Mouse (Mus musculus): ENCODE results near the gene Cdh12. TPM values are rescaled to one million over a fixed set of nuclear protein-coding genes. Genes with fewer than 3 reads are reported as not detected.
"Not testable (repeated sequence)": the region's sequence is repeated elsewhere in the genome, so short reads cannot be mapped to it uniquely, and the experiment has no call there.

Cdh12 gene
- polyA plus RNA-seq, 1 experiment from 2014 or later: 0.31 TPM

DNA sequence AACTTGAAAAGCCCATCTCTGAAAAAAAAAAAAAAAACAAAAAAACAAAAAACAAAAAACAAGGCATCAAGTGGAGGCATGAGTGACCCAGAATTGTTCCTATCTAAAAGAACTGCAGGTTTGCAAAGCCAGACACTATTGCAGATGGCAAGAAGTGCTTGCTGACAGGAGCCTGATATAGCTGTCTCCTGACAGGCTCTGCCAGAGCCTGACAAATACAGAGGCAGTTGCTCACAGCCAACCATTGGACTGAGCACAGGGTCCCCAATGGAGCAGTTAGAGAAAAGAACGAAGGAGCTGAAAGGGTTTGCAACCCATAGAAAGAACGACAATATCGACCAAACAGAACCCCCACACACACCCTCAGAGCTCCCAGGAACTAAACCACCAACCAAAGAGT lies 156.7 kb downstream of the Cdh12 start:
- not testable (repeated sequence) for H3K9me3 ChIP-seq; H3K27me3 ChIP-seq; H3K4me1 ChIP-seq (replicated peaks); H3K4me3 ChIP-seq (replicated peaks); ATAC-seq (ENCODE audit: insufficient number of reproducible peaks, insufficient read depth, low FRiP score, low TSS enrichment, low read depth); H3K4me2 ChIP-seq; H3K9ac ChIP-seq (replicated peaks); H3K36me3 ChIP-seq; H3K27ac ChIP-seq
- 75% methylated on average over 3 of the region's 3 CpGs for WGBS

DNA sequence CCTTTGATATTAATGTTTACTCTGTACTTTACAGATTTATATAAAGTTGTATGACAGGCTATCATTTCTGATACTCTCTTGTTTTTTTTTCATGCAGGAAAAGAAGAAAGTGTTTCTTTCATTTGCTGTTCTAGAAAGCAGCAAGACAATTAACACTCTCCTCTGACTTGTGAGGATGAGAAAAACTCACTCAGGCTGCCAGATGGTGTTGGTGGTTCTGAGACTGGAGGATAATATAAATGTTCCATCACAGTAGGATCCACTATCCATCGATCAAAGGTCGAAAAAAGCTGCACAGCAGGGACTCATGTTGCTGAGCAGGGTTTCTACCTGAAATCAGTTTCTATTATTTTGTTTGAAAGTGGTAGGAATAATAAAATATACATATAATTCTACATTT lies 185.5 kb downstream of the Cdh12 start:
- no peaks in the 10 kb centered on the region for H3K4me1 ChIP-seq (replicated peaks)
- ATAC-seq (ENCODE audit: insufficient number of reproducible peaks, insufficient read depth, low FRiP score, low TSS enrichment, low read depth): no peak
- no peaks in the 10 kb centered on the region for H3K9me3 ChIP-seq
- no peaks in the 10 kb centered on the region for H3K27me3 ChIP-seq
- 67% methylated on average over 2 of the region's 2 CpGs for WGBS
- no peak overlapping the region for H3K27ac ChIP-seq
- H3K9ac ChIP-seq (replicated peaks): no peak overlapping the region
- no peak overlapping the region for H3K4me3 ChIP-seq (replicated peaks)
- H3K36me3 ChIP-seq: no peaks in the 10 kb centered on the region
- H3K4me2 ChIP-seq: no peak overlapping the region

GRCm38 (mm10) chr15:20639155-20639554 lies 190.1 kb downstream of the Cdh12 start:
- Histone ChIP-seq H3K27me3 (no peaks in the 10 kb centered on the region), H3K9ac (replicated peaks) (no peak overlapping the region), H3K36me3 (no peaks in the 10 kb centered on the region), H3K27ac (no peak overlapping the region), H3K4me3 (replicated peaks) (no peak overlapping the region), H3K4me1 (replicated peaks) (no peaks in the 10 kb centered on the region), H3K4me2 (no peak overlapping the region), H3K9me3 (no peaks in the 10 kb centered on the region)
- 68% methylated on average over 2 of the region's 2 CpGs for WGBS
- no peak for ATAC-seq (ENCODE audit: insufficient number of reproducible peaks, insufficient read depth, low FRiP score, low TSS enrichment, low read depth)

- no peaks in the 10 kb centered on the region for H3K36me3 ChIP-seq
- no peak overlapping the region for H3K27ac ChIP-seq
- no peak overlapping the region for H3K4me3 ChIP-seq (replicated peaks)
- no peak for ATAC-seq (ENCODE audit: insufficient number of reproducible peaks, insufficient read depth, low FRiP score, low TSS enrichment, low read depth)
- H3K9me3 ChIP-seq: no peaks in the 10 kb centered on the region
- no peak overlapping the region for H3K4me2 ChIP-seq
- no peaks in the 10 kb centered on the region for H3K4me1 ChIP-seq (replicated peaks)
- H3K27me3 ChIP-seq: no peaks in the 10 kb centered on the region
- 91% methylated on average over 3 of the region's 3 CpGs for WGBS
- H3K9ac ChIP-seq (replicated peaks): no peak overlapping the region
These were observed 193.9 kb downstream of the Cdh12 start for GRCm38 (mm10) chr15:20642905-20643414.

DNA sequence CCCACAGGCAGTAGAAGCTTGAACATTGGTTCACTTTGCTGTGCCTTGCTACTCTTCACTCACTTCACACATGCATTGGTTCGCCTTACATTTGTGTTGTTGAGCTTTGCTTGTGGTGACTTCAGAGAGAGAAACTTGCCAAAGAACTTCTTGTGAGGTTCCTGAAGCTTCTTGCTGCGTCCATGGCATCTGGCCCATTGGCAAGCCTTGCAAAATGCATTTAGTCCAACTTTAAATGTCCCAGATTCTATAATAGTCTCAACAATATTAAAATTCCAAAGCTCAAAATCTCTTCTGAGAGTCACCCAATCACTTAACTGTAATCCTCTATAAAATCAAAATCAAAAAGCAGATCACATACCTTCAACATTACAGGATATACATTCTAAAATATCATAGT lies 211.2 kb downstream of the Cdh12 start:
- no peaks in the 10 kb centered on the region for H3K4me1 ChIP-seq (replicated peaks)
- no peaks in the 10 kb centered on the region for H3K27me3 ChIP-seq
- no peak overlapping the region for H3K4me2 ChIP-seq
- no peak for ATAC-seq (ENCODE audit: insufficient number of reproducible peaks, insufficient read depth, low FRiP score, low TSS enrichment, low read depth)
- WGBS: 79% methylated on average over 2 of the region's 2 CpGs
- H3K9me3 ChIP-seq: no peaks in the 10 kb centered on the region
- no peak overlapping the region for H3K27ac ChIP-seq
- H3K9ac ChIP-seq (replicated peaks): no peak overlapping the region
- H3K36me3 ChIP-seq: no peaks in the 10 kb centered on the region
- H3K4me3 ChIP-seq (replicated peaks): no peak overlapping the region

GRCm38 (mm10) chr15:20666650-20667049 lies 217.6 kb downstream of the Cdh12 start, which contains the start of gene Acot10:
Acot10 (minus strand) TSS chr15:20666750.
- WGBS: 91% methylated on average over 10 of the region's 10 CpGs
- no peak within 1 kb of the TSS for H3K27ac ChIP-seq
- no peaks in the 10 kb centered on the region for H3K27me3 ChIP-seq
- H3K9ac ChIP-seq (replicated peaks): no peak within 1 kb of the TSS
- H3K4me3 ChIP-seq (replicated peaks): no peak within 1 kb of the TSS
- no peak within 1 kb of the TSS for H3K4me2 ChIP-seq
- ATAC-seq (ENCODE audit: insufficient number of reproducible peaks, insufficient read depth, low FRiP score, low TSS enrichment, low read depth): no peak
- no peaks in the 10 kb centered on the region for H3K9me3 ChIP-seq
- no peaks in the 10 kb centered on the region for H3K36me3 ChIP-seq
- no peaks in the 10 kb centered on the region for H3K4me1 ChIP-seq (replicated peaks)

DNA sequence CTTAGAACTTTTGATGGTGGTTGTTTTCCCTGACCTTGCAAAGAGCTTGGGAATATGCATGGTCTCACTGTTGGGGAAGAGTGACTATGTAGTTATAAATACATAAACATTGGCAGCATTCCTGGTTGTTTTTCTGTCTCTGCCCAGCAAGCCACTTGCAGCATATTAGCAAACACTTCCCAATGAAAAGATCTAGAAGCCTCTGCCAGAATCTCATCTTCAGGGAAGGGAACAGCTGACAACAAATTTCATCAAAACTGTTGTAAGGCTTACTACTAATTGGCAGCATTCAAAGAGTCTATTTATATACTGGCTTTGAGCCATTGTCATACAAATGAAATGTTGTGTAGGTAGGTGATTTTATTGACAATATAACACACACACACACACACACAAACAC lies 218.3 kb downstream of the Cdh12 start:
- no peak overlapping the region for H3K9ac ChIP-seq (replicated peaks)
- ATAC-seq (ENCODE audit: insufficient number of reproducible peaks, insufficient read depth, low FRiP score, low TSS enrichment, low read depth): no peak
- H3K4me3 ChIP-seq (replicated peaks): no peak overlapping the region
- no peaks in the 10 kb centered on the region for H3K36me3 ChIP-seq
- no peak overlapping the region for H3K27ac ChIP-seq
- no peaks in the 10 kb centered on the region for H3K27me3 ChIP-seq
- H3K9me3 ChIP-seq: no peaks in the 10 kb centered on the region
- H3K4me2 ChIP-seq: no peak overlapping the region
- no peaks in the 10 kb centered on the region for H3K4me1 ChIP-seq (replicated peaks)

DNA sequence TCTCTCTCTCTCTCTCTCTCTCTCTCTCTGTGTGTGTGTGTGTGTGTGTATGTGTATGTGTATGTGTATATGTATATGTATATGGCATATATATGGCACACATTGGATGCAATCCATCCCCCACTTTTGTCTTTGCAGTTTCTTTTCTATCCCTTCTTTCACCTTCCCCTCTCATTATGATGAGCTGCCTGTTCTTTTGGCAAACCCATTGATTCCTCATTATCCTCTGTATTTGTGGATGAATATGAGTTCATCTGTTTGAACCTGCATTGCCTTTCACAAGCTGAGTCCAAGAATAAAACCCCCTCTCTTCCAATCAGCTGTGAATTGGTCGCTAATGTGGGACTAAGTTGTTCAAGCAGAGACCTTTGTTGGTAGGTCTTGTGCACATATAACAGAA lies 218.9 kb downstream of the Cdh12 start:
- Histone ChIP-seq H3K4me2 (no peak overlapping the region), H3K9me3 (no peaks in the 10 kb centered on the region), H3K4me3 (replicated peaks) (no peak overlapping the region), H3K27me3 (no peaks in the 10 kb centered on the region), H3K27ac (no peak overlapping the region), H3K4me1 (replicated peaks) (no peaks in the 10 kb centered on the region), H3K9ac (replicated peaks) (no peak overlapping the region), H3K36me3 (no peaks in the 10 kb centered on the region)
- no peak for ATAC-seq (ENCODE audit: insufficient number of reproducible peaks, insufficient read depth, low FRiP score, low TSS enrichment, low read depth)
- 57% methylated on average over 1 of the region's 1 CpGs for WGBS

GRCm38 (mm10) chr15:20669507-20669906 lies 220.4 kb downstream of the Cdh12 start:
- not testable (repeated sequence) for H3K27me3 ChIP-seq; H3K9me3 ChIP-seq; H3K36me3 ChIP-seq; H3K9ac ChIP-seq (replicated peaks); ATAC-seq (ENCODE audit: insufficient number of reproducible peaks, insufficient read depth, low FRiP score, low TSS enrichment, low read depth); H3K4me1 ChIP-seq (replicated peaks); H3K27ac ChIP-seq; H3K4me2 ChIP-seq; H3K4me3 ChIP-seq (replicated peaks)
- WGBS: 60% methylated on average over 2 of the region's 2 CpGs

DNA sequence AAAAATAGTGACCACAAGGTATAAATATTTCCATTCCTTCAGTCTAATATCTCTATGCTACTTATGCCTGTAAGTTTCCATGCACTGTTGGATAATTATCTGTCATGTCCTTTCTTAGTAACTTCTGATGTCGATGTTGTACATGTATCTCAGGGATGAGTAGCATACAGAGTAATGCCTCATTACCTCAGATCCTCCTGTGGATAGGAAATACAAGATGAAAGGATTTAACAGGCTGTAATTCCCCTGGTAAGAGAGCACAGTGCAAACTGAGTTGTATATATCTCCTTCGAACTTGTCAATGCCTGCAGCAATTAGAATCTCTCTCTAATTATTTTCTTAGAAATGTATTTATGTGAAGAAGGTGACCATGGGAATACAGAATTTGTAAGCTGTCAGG lies 233.7 kb downstream of the Cdh12 start:
- Histone ChIP-seq H3K9me3 (no peaks in the 10 kb centered on the region), H3K36me3 (no peaks in the 10 kb centered on the region), H3K9ac (replicated peaks) (no peak overlapping the region), H3K4me3 (replicated peaks) (no peak overlapping the region), H3K27ac (no peak overlapping the region), H3K4me1 (replicated peaks) (no peaks in the 10 kb centered on the region), H3K4me2 (no peak overlapping the region), H3K27me3 (no peaks in the 10 kb centered on the region)
- WGBS: 78% methylated on average over 2 of the region's 2 CpGs
- no peak for ATAC-seq (ENCODE audit: insufficient number of reproducible peaks, insufficient read depth, low FRiP score, low TSS enrichment, low read depth)

DNA sequence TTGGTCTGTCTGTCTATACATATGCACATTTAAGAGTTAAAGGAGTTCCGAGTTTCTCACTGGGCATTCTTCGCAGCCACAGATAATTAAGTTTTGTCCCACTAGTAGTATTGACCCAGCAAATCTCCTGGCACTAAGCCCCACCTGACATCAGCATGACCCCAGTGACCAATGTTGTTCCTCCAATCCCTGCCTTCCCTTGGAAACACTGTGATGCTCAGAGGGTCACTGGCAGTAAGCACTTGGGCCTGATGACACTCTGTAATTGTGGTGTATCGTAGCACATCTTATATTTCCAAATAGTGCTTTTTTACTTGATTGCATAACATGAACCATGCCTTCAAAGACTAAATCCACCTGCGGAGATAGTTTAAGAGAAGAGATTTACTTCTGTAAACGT lies 235.1 kb downstream of the Cdh12 start:
- Histone ChIP-seq H3K4me3 (replicated peaks) (no peak overlapping the region), H3K27ac (no peak overlapping the region), H3K9ac (replicated peaks) (no peak overlapping the region), H3K9me3 (no peaks in the 10 kb centered on the region), H3K36me3 (no peaks in the 10 kb centered on the region), H3K4me1 (replicated peaks) (no peaks in the 10 kb centered on the region), H3K27me3 (no peaks in the 10 kb centered on the region), H3K4me2 (no peak overlapping the region)
- ATAC-seq (ENCODE audit: insufficient number of reproducible peaks, insufficient read depth, low FRiP score, low TSS enrichment, low read depth): no peak
- 78% methylated on average over 5 of the region's 5 CpGs for WGBS

GRCm38 (mm10) chr15:20696229-20696628 lies 247.2 kb downstream of the Cdh12 start:
- no peak overlapping the region for H3K27ac ChIP-seq
- WGBS: 80% methylated on average over 5 of the region's 5 CpGs
- no peak overlapping the region for H3K4me3 ChIP-seq (replicated peaks)
- no peaks in the 10 kb centered on the region for H3K36me3 ChIP-seq
- no peak overlapping the region for H3K4me2 ChIP-seq
- no peak overlapping the region for H3K9ac ChIP-seq (replicated peaks)
- ATAC-seq (ENCODE audit: insufficient number of reproducible peaks, insufficient read depth, low FRiP score, low TSS enrichment, low read depth): no peak
- no peaks in the 10 kb centered on the region for H3K9me3 ChIP-seq
- H3K4me1 ChIP-seq (replicated peaks): no peaks in the 10 kb centered on the region
- H3K27me3 ChIP-seq: no peaks in the 10 kb centered on the region

Data from limb, embryonic 12.5 days (tissue).